9 mouse cellular contexts compared by ENCODE assay signal in genomic region chr13:56259021-56259925, GRCm38 (mm10). TPM values are rescaled to one million over a fixed set of nuclear protein-coding genes. Genes with fewer than 3 reads are reported as not detected.
A peak's percentile ranks its signal among the peaks of the same experiment; 100 is the strongest.
DNase-seq lines count a peak whose midpoint lies in the region; ATAC-seq lines count a peak whose summit lies in the region.
"Had no signal": no experiment of that assay in that cellular context is flagged by ENCODE, and none has a peak within 500 bp of the region (broad histone marks: within the 10 kb centered on the region; RNA-seq: fewer than 3 reads in every experiment).

No protein-coding gene starts in this region.

- DNase-seq in limb, embryonic 11.5 days (ENCODE audit: low spot score), result peak; percentile 49
- no peak for DNase-seq in urinary bladder, adult 2 months (ENCODE audit: low spot score)
- DNase-seq in frontal cortex, postnatal 25 days (ENCODE audit: low spot score in 2 of 2), result no peak
- DNase-seq: kidney, adult 18-20 months had no signal

- 1% methylated on average over 55 of the region's 55 CpGs for WGBS in embryonic facial prominence, embryonic 15.5 days
- under 1% methylated on average over 54 of the region's 55 CpGs for WGBS in limb, embryonic 11.5 days
- under 1% methylated on average over 49 of the region's 55 CpGs for WGBS in stomach, embryonic 14.5 days

- peaks cover 94% of the 10 kb centered on the region for H3K27me3 ChIP-seq in megakaryocyte, embryonic 14.5 days (replicated peaks)
- peaks cover 89% of the 10 kb centered on the region for H3K27me3 ChIP-seq in embryonic facial prominence, embryonic 15.5 days
- peaks cover 83% of the 10 kb centered on the region for H3K27me3 ChIP-seq in limb, embryonic 11.5 days (ENCODE audit: control insufficient read depth, insufficient read depth, low read length)
- H3K27me3 ChIP-seq in stomach, embryonic 14.5 days (ENCODE audit: control insufficient read depth, insufficient read depth, low read length), result peaks cover 72% of the 10 kb centered on the region

- no peak overlapping the region for H3K27ac ChIP-seq in embryonic facial prominence, embryonic 15.5 days (replicated peaks)
- no peak overlapping the region for H3K27ac ChIP-seq in limb, embryonic 11.5 days (replicated peaks; ENCODE audit: low read depth, low read length)
- H3K27ac ChIP-seq in stomach, embryonic 14.5 days (ENCODE audit: low read length), result no peak overlapping the region

- H3K4me3 ChIP-seq in megakaryocyte, embryonic 14.5 days (replicated peaks), result peak overlapping the region; percentile 62
- H3K4me3 ChIP-seq in embryonic facial prominence, embryonic 15.5 days (replicated peaks), result peak overlapping the region; percentile 25
- H3K4me3 ChIP-seq in limb, embryonic 11.5 days (ENCODE audit: low read depth, low read length), result peak overlapping the region; percentile 24
- H3K4me3 ChIP-seq in stomach, embryonic 14.5 days (ENCODE audit: low read depth, low read length), result peak overlapping the region; percentile 12
- H3K4me3 ChIP-seq: myocyte had no signal

- H3K9ac ChIP-seq in embryonic facial prominence, embryonic 15.5 days, result no peak overlapping the region
- H3K9ac ChIP-seq in limb, embryonic 11.5 days (ENCODE audit: low read length), result no peak overlapping the region
- no peak overlapping the region for H3K9ac ChIP-seq in stomach, embryonic 14.5 days (replicated peaks; ENCODE audit: low read depth, low read length)

- H3K36me3 ChIP-seq in megakaryocyte, embryonic 14.5 days (replicated peaks; ENCODE audit: low read length), result no peaks in the 10 kb centered on the region
- no peaks in the 10 kb centered on the region for H3K36me3 ChIP-seq in embryonic facial prominence, embryonic 15.5 days
- no peaks in the 10 kb centered on the region for H3K36me3 ChIP-seq in limb, embryonic 11.5 days (ENCODE audit: control insufficient read depth, insufficient read depth, low read length)
- no peaks in the 10 kb centered on the region for H3K36me3 ChIP-seq in stomach, embryonic 14.5 days (ENCODE audit: control insufficient read depth, insufficient read depth, low read length)

- H3K9me3 ChIP-seq in megakaryocyte, embryonic 14.5 days, result peaks cover 2% of the 10 kb centered on the region; the same call in 1 of the 2 replicates
- H3K9me3 ChIP-seq in embryonic facial prominence, embryonic 15.5 days (replicated peaks), result no peaks in the 10 kb centered on the region
- H3K9me3 ChIP-seq in limb, embryonic 11.5 days (ENCODE audit: control insufficient read depth, low read length), result no peaks in the 10 kb centered on the region
- no peaks in the 10 kb centered on the region for H3K9me3 ChIP-seq in stomach, embryonic 14.5 days (ENCODE audit: control insufficient read depth, low read depth, low read length)

- no peak for ATAC-seq in megakaryocyte, adult 5-6 weeks (ENCODE audit: poor library complexity, severe bottlenecking)
- no peak for ATAC-seq in embryonic facial prominence, embryonic 15.5 days (ENCODE audit: insufficient number of reproducible peaks, low FRiP score, low TSS enrichment, low read depth)
- ATAC-seq in limb, embryonic 11.5 days (ENCODE audit: insufficient number of reproducible peaks, low FRiP score, low TSS enrichment, low read depth), result no peak; the same call in 1 of the 2 replicates
- ATAC-seq in stomach, embryonic 14.5 days (ENCODE audit: insufficient number of reproducible peaks, insufficient read depth, low FRiP score, low read depth), result no peak

- H3K4me2 ChIP-seq in embryonic facial prominence, embryonic 15.5 days (replicated peaks), result peak overlapping the region; percentile 42
- H3K4me2 ChIP-seq in limb, embryonic 11.5 days (ENCODE audit: low read depth, severe bottlenecking), result peak overlapping the region; percentile 39
- peak overlapping the region; percentile 33 for H3K4me2 ChIP-seq in stomach, embryonic 14.5 days (replicated peaks; ENCODE audit: low read depth, low read length)

- H3K4me1 ChIP-seq in megakaryocyte, embryonic 14.5 days, result peaks cover 8% of the 10 kb centered on the region; the same call in 1 of the 2 replicates
- peaks cover 18% of the 10 kb centered on the region for H3K4me1 ChIP-seq in embryonic facial prominence, embryonic 15.5 days
- H3K4me1 ChIP-seq in limb, embryonic 11.5 days (ENCODE audit: control insufficient read depth, insufficient read depth, low read length), result peaks cover 9% of the 10 kb centered on the region
- peaks cover 4% of the 10 kb centered on the region; the same call in 1 of the 2 replicates for H3K4me1 ChIP-seq in stomach, embryonic 14.5 days (ENCODE audit: control insufficient read depth, insufficient read depth, low read length)

RNA-seq across cellular contexts. Expression of gene Neurog1, which starts 7.3 kb away (rescaled TPM):
- polyA plus RNA-seq in megakaryocyte, embryonic 14.5 days (2012; ENCODE audit: insufficient read depth, low replicate concordance), result not detected in 2 replicates
- not detected in 2 replicates for total RNA-seq in megakaryocyte, adult 5-6 weeks (2015)
- not detected in 2 replicates for total RNA-seq in megakaryocyte, adult 5-6 weeks (2017)
- 1.8 and 3.1 TPM in 2 replicates for polyA plus RNA-seq in embryonic facial prominence, embryonic 15.5 days (2015; fragmentation: Nextera tagmentation; extraction: Ambion mirVana)
- polyA plus RNA-seq in limb, embryonic 11.5 days (2014; fragmentation: Nextera tagmentation; extraction: Ambion mirVana), result not detected in 2 replicates
- not detected in 2 replicates for polyA plus RNA-seq in stomach, embryonic 14.5 days (2014; fragmentation: Nextera tagmentation; extraction: Ambion mirVana)
- not detected in 2 replicates for polyA plus RNA-seq in urinary bladder, adult 2 months (2012; rRNA removed)
- polyA plus RNA-seq: myocyte had no signal

RNA-seq across cellular contexts. Expression of gene Cxcl14, which starts 37.1 kb away (rescaled TPM):
- 1.7 TPM in 1 of 2 replicates, not detected in the other for polyA plus RNA-seq in megakaryocyte, embryonic 14.5 days (2012; ENCODE audit: insufficient read depth, low replicate concordance)
- total RNA-seq in megakaryocyte, adult 5-6 weeks (2015), result 0.14 and 0.78 TPM in 2 replicates
- 0.11 and 0.28 TPM in 2 replicates for total RNA-seq in megakaryocyte, adult 5-6 weeks (2017)
- 459 and 487 TPM in 2 replicates for polyA plus RNA-seq in embryonic facial prominence, embryonic 15.5 days (2015; fragmentation: Nextera tagmentation; extraction: Ambion mirVana)
- polyA plus RNA-seq in limb, embryonic 11.5 days (2014; fragmentation: Nextera tagmentation; extraction: Ambion mirVana), result 145 and 157 TPM in 2 replicates
- 17.3 and 18.9 TPM in 2 replicates for polyA plus RNA-seq in stomach, embryonic 14.5 days (2014; fragmentation: Nextera tagmentation; extraction: Ambion mirVana)
- 329 and 402 TPM in 2 replicates for polyA plus RNA-seq in urinary bladder, adult 2 months (2012; rRNA removed)
- polyA plus RNA-seq: myocyte had no signal

Comparison
In these comparisons a context has a peak if more than half of its experiments do, and no peak if none do; other contexts are left out.
1. H3K4me3 ChIP-seq: peak in every context shown above with its lines; median percentile 62 in megakaryocyte, embryonic 14.5 days; 25 in embryonic facial prominence, embryonic 15.5 days; 24 in limb, embryonic 11.5 days; 12 in stomach, embryonic 14.5 days.